Mouse (Mus musculus) spleen, adult 12 weeks (tissue): ENCODE results near the gene Tmem170.

Experiments used
- DNase-seq: peaks from one replicate; pipeline ENCODE4 v3.0.0; 2022; ENCODE audit warnings: low spot score

The Tmem170 gene

DNA sequence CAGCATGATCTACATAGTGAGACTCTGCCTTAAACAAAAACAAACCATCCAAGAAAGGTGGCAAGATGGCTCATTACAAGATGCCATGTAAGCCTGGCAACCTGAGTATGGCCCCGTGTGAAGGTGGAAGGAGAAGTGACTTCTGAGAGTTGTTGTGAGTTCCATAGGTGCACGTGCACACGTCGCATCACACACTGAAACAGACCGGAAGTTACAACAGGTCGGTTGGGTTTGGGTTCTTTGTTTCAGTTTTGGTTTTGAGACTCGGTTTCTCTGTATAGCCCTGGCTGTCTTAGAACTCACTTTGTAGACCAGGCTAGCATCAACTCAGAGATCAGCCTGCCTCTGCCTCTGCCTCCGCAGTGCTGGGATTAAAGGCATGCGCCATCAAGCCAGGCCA lies 62.7 kb downstream of the Tmem170 start:
- no peak for DNase-seq
